In the genomic region with DNA sequence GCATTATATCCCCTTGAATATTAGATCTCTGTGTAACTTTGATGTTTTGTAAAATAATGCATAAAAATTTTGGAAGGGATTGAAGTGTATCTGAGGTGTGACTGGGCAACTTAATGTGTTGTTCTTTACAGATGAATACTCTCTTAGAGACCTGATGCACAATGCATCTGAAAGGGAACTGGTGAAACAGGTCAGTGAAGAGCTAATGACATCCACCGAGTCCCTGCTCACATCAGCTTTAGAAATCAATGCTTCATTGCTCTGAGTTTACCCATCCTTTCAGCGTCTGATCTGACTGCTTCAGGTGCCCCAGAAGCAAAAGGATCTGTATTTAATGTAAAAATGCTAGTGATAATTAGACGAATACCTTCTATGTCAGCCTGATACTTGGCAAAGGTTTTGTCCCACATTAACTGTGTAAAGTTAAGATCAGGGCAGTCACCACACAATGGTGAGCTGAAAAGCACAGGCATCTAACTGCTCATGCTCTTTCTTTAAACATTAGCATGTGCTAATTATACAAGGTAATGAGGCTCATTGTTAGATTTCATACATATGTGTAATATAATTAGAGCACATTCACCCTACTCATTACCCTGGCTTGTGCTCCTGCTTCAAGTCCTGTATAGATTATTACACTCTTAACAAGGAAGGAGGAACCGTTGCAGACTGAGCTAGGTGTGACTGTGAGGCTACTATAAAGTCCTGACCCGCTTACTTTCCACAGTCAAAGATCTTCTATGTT, we compare ENCODE assay signal across 22 mouse cellular contexts.
"Had no signal": no experiment of that assay in that cellular context is flagged by ENCODE, and none has a peak within 500 bp of the region (broad histone marks: within the 10 kb centered on the region; RNA-seq: fewer than 3 reads in every experiment).

No protein-coding gene starts in this region.

- ATAC-seq: liver, embryonic 12.5 days; midbrain, embryonic 15.5 days had no signal

- H3K36me3 ChIP-seq: limb, embryonic 10.5 days; limb, embryonic 13.5 days; liver, embryonic 12.5 days; liver, embryonic 15.5 days; midbrain, embryonic 12.5 days; midbrain, embryonic 15.5 days; neural tube, embryonic 12.5 days; neural tube, embryonic 15.5 days; stomach, embryonic 15.5 days had no signal

- H3K27me3 ChIP-seq: limb, embryonic 13.5 days; liver, embryonic 12.5 days; liver, embryonic 15.5 days; midbrain, embryonic 12.5 days; midbrain, embryonic 15.5 days; neural tube, embryonic 12.5 days; neural tube, embryonic 15.5 days; stomach, embryonic 15.5 days had no signal

- H3K9ac ChIP-seq: limb, embryonic 13.5 days; liver, embryonic 12.5 days; liver, embryonic 15.5 days; midbrain, embryonic 12.5 days; midbrain, embryonic 15.5 days; neural tube, embryonic 12.5 days; neural tube, embryonic 15.5 days; stomach, embryonic 15.5 days had no signal

- H3K4me1 ChIP-seq: limb, embryonic 10.5 days; limb, embryonic 13.5 days; liver, embryonic 12.5 days; liver, embryonic 15.5 days; midbrain, embryonic 12.5 days; midbrain, embryonic 15.5 days; neural tube, embryonic 12.5 days; neural tube, embryonic 15.5 days; stomach, embryonic 15.5 days had no signal

- DNase-seq: kidney, adult 9 months; kidney, postnatal 25 days; layer of hippocampus, adult 9-11 months; liver; lung, adult 18-20 months; lung, postnatal 14 days; right cerebral cortex, adult 18-20 months; right cerebral cortex, postnatal 14 days; right cerebral cortex, postnatal 4 days; spleen, adult 18-20 months; thymus, postnatal 25 days had no signal

- H3K9me3 ChIP-seq: limb, embryonic 10.5 days; limb, embryonic 13.5 days; liver, embryonic 12.5 days; liver, embryonic 15.5 days; midbrain, embryonic 12.5 days; midbrain, embryonic 15.5 days; neural tube, embryonic 12.5 days; neural tube, embryonic 15.5 days; stomach, embryonic 15.5 days had no signal

- H3K4me3 ChIP-seq: layer of hippocampus, adult 2 months; limb, embryonic 10.5 days; limb, embryonic 13.5 days; liver, embryonic 12.5 days; liver, embryonic 15.5 days; midbrain, embryonic 12.5 days; midbrain, embryonic 15.5 days; neural tube, embryonic 12.5 days; neural tube, embryonic 15.5 days; stomach, embryonic 15.5 days had no signal

- H3K27ac ChIP-seq: layer of hippocampus, adult 2 months; limb, embryonic 10.5 days; limb, embryonic 13.5 days; liver, embryonic 12.5 days; liver, embryonic 15.5 days; macrophage; midbrain, embryonic 12.5 days; midbrain, embryonic 15.5 days; neural tube, embryonic 12.5 days; neural tube, embryonic 15.5 days; stomach, embryonic 15.5 days had no signal

- H3K4me2 ChIP-seq: limb, embryonic 13.5 days; liver, embryonic 12.5 days; liver, embryonic 15.5 days; midbrain, embryonic 12.5 days; midbrain, embryonic 15.5 days; neural tube, embryonic 12.5 days; neural tube, embryonic 15.5 days; stomach, embryonic 15.5 days had no signal
